Mouse (Mus musculus): ENCODE measurements around the gene Eml5.

The Eml5 gene

GRCm38 (mm10) chr12:98900881-98901801 lies at the start of gene Eml5:
Gene Eml5, minus strand, starts transcription at chr12:98901484.
- in situ Hi-C loops (cut with MboI; ENCODE audit: low sequenced_read_pairs) = no loop called here

- in situ Hi-C loops (cut with MboI; ENCODE audit: low sequenced_read_pairs) = no loop called here
Measured at GRCm38 (mm10) chr12:98932856-98933255, 31.6 kb upstream of the Eml5 start.

GRCm38 (mm10) chr12:98932441-98932840 lies 31.2 kb upstream of the Eml5 start:
- in situ Hi-C loops (cut with MboI; ENCODE audit: low sequenced_read_pairs) = no loop called here

GRCm38 (mm10) chr12:98931174-98931573 lies 29.9 kb upstream of the Eml5 start:
- in situ Hi-C loops (cut with MboI; ENCODE audit: low sequenced_read_pairs) = no loop called here

- in situ Hi-C loops (cut with MboI; ENCODE audit: low sequenced_read_pairs) = no loop called here
Measured at GRCm38 (mm10) chr12:98920194-98920991, 19.1 kb upstream of the Eml5 start, which contains the start of gene Ttc8. Gene Ttc8, plus strand, starts transcription at chr12:98920574.

- in situ Hi-C loops (cut with MboI; ENCODE audit: low sequenced_read_pairs) = no loop called here
Measured at GRCm38 (mm10) chr12:98910096-98910495, 8.8 kb upstream of the Eml5 start.

- in situ Hi-C loops (cut with MboI; ENCODE audit: low sequenced_read_pairs) = no loop called here
Measured at GRCm38 (mm10) chr12:98905466-98905865, 4.2 kb upstream of the Eml5 start.

- in situ Hi-C loops (cut with MboI; ENCODE audit: low sequenced_read_pairs) = no loop called here
Measured at GRCm38 (mm10) chr12:98900341-98900880, 873 bp downstream of the Eml5 start.

- in situ Hi-C loops (cut with MboI; ENCODE audit: low sequenced_read_pairs) = no loop called here
Measured at GRCm38 (mm10) chr12:98899676-98900075, 1.6 kb downstream of the Eml5 start.

GRCm38 (mm10) chr12:98896761-98897160 lies 4.5 kb downstream of the Eml5 start:
- in situ Hi-C loops (cut with MboI; ENCODE audit: low sequenced_read_pairs) = no loop called here

GRCm38 (mm10) chr12:98884515-98884914 lies 16.8 kb downstream of the Eml5 start:
- in situ Hi-C loops (cut with MboI; ENCODE audit: low sequenced_read_pairs) = no loop called here

GRCm38 (mm10) chr12:98881796-98882195 lies 19.5 kb downstream of the Eml5 start:
- in situ Hi-C loops (cut with MboI; ENCODE audit: low sequenced_read_pairs) = no loop called here

- in situ Hi-C loops (cut with MboI; ENCODE audit: low sequenced_read_pairs) = no loop called here
Measured at GRCm38 (mm10) chr12:98878693-98879092, 22.6 kb downstream of the Eml5 start.

GRCm38 (mm10) chr12:98875216-98875615 lies 26.1 kb downstream of the Eml5 start:
- in situ Hi-C loops (cut with MboI; ENCODE audit: low sequenced_read_pairs) = no loop called here

GRCm38 (mm10) chr12:98872836-98873235 lies 28.4 kb downstream of the Eml5 start:
- in situ Hi-C loops (cut with MboI; ENCODE audit: low sequenced_read_pairs) = no loop called here

- in situ Hi-C loops (cut with MboI; ENCODE audit: low sequenced_read_pairs) = no loop called here
Measured at GRCm38 (mm10) chr12:98863436-98863835, 37.8 kb downstream of the Eml5 start.

GRCm38 (mm10) chr12:98860316-98860715 lies 41.0 kb downstream of the Eml5 start:
- in situ Hi-C loops (cut with MboI; ENCODE audit: low sequenced_read_pairs) = no loop called here

- in situ Hi-C loops (cut with MboI; ENCODE audit: low sequenced_read_pairs) = no loop called here
Measured at GRCm38 (mm10) chr12:98850767-98851166, 50.5 kb downstream of the Eml5 start.

- in situ Hi-C loops (cut with MboI; ENCODE audit: low sequenced_read_pairs) = no loop called here
Measured at GRCm38 (mm10) chr12:98844774-98845173, 56.5 kb downstream of the Eml5 start.

- in situ Hi-C loops (cut with MboI; ENCODE audit: low sequenced_read_pairs) = no loop called here
Measured at GRCm38 (mm10) chr12:98840135-98840534, 61.1 kb downstream of the Eml5 start.

GRCm38 (mm10) chr12:98837940-98838339 lies 63.3 kb downstream of the Eml5 start:
- in situ Hi-C loops (cut with MboI; ENCODE audit: low sequenced_read_pairs) = no loop called here

Measured in CH12F3 (cell line).